Mouse (Mus musculus) E14TG2a.4 (cell line): Measurements from ENCODE around the gene Tnfrsf14.

ENCODE experiments used
- H3K27me3 ChIP-seq: 2 replicates; pipeline ENCODE4 v1.6.1; 2014; ENCODE audit warnings: low read length, control low read depth; ENCODE audit not compliant: insufficient read depth
- H3K36me3 ChIP-seq: 2 replicates; pipeline ENCODE4 v1.6.1; 2014; ENCODE audit warnings: low read length, control low read depth; ENCODE audit not compliant: insufficient read depth
- H3K4me1 ChIP-seq: replicated peaks from 2 replicates; pipeline ENCODE4 v1.6.1; 2014; ENCODE audit warnings: low read depth, low read length, control low read depth
- H3K4me3 ChIP-seq: replicated peaks from 2 replicates; pipeline ENCODE4 v1.5.1; 2014; ENCODE audit warnings: mild to moderate bottlenecking, low read length
- H3K9me3 ChIP-seq: 2 replicates; pipeline ENCODE4 v1.6.1; 2014; ENCODE audit warnings: low read length, control low read depth
- CTCF ChIP-seq: conservative IDR thresholded peaks from 2 replicates; pipeline ENCODE4 v1.5.1; 2014; ENCODE audit warnings: low read length
- NANOG ChIP-seq: IDR thresholded peaks from 2 replicates; pipeline ENCODE4 v1.6.1; 2014; ENCODE audit warnings: borderline replicate concordance, low read length, mixed read lengths
- POU5F1 ChIP-seq: IDR thresholded peaks from 2 replicates; pipeline ENCODE4 v1.6.1; 2014; ENCODE audit warnings: low read length, borderline replicate concordance

Tnfrsf14 gene

GRCm38 (mm10) chr4:154963190-154963836 lies 35.0 kb upstream of the Tnfrsf14 start:
- H3K4me3 ChIP-seq, result peak overlapping the region; percentile 91
- H3K9me3 ChIP-seq, result no peaks in the 10 kb centered on the region
- peaks cover 54% of the 10 kb centered on the region for H3K27me3 ChIP-seq
- H3K36me3 ChIP-seq, result peaks cover 22% of the 10 kb centered on the region
- H3K4me1 ChIP-seq, result peaks cover 65% of the 10 kb centered on the region
- no peak for TF ChIP-seq NANOG
- no peak for TF ChIP-seq POU5F1
- no peak for TF ChIP-seq CTCF

- TF ChIP-seq CTCF (no peak), NANOG (no peak), POU5F1 (no peak)
- H3K4me1 ChIP-seq, result peaks cover 72% of the 10 kb centered on the region
- peaks cover 17% of the 10 kb centered on the region for H3K36me3 ChIP-seq
- no peaks in the 10 kb centered on the region for H3K9me3 ChIP-seq
- peaks cover 60% of the 10 kb centered on the region for H3K27me3 ChIP-seq
- no peak overlapping the region for H3K4me3 ChIP-seq
These were observed 34.3 kb upstream of the Tnfrsf14 start for GRCm38 (mm10) chr4:154962683-154963082.

GRCm38 (mm10) chr4:154961911-154962310 lies 33.5 kb upstream of the Tnfrsf14 start:
- Histone ChIP-seq H3K9me3 (no peaks in the 10 kb centered on the region), H3K27me3 (peaks cover 68% of the 10 kb centered on the region), H3K4me3 (peak overlapping the region; percentile 83), H3K36me3 (peaks cover 11% of the 10 kb centered on the region), H3K4me1 (peaks cover 76% of the 10 kb centered on the region)
- TF ChIP-seq NANOG (no peak), POU5F1 (no peak), CTCF (no peak)

DNA sequence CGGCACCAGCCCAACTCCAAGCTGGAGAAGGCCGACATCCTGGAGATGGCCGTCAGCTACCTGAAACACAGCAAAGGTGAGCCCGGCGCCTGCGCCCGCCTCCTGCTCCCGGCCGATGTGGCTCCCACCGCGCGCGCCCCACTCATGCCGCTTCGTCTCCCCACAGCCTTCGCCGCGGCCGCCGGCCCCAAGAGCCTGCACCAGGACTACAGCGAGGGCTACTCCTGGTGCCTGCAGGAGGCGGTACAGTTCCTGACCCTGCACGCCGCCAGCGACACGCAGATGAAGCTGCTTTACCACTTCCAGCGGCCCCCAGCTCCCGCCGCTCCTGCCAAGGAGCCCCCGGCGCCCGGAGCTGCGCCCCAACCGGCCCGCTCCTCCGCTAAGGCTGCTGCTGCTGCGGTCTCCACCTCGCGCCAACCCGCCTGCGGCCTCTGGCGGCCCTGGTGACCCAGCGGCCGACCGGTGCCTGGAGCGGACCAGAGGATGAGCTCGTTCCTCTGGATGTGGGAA lies 32.9 kb upstream of the Tnfrsf14 start:
- H3K4me3 ChIP-seq, result peak overlapping the region; percentile 83
- H3K4me1 ChIP-seq, result peaks cover 75% of the 10 kb centered on the region
- peaks cover 72% of the 10 kb centered on the region for H3K27me3 ChIP-seq
- TF ChIP-seq POU5F1 (no peak), NANOG (no peak), CTCF (no peak)
- peaks cover 5% of the 10 kb centered on the region for H3K36me3 ChIP-seq
- no peaks in the 10 kb centered on the region for H3K9me3 ChIP-seq

GRCm38 (mm10) chr4:154960690-154961225 lies 32.4 kb upstream of the Tnfrsf14 start, which contains the start of gene Hes5:
TSS of gene Hes5 (plus strand) at chr4:154960923.
- H3K27me3 ChIP-seq, result peaks cover 76% of the 10 kb centered on the region
- H3K4me3 ChIP-seq, result peak within 1 kb of the TSS; percentile 83
- no peaks in the 10 kb centered on the region for H3K9me3 ChIP-seq
- H3K36me3 ChIP-seq, result no peaks in the 10 kb centered on the region
- peaks cover 72% of the 10 kb centered on the region for H3K4me1 ChIP-seq
- TF ChIP-seq CTCF, result no peak
- no peak for TF ChIP-seq POU5F1
- TF ChIP-seq NANOG, result no peak

GRCm38 (mm10) chr4:154960021-154960689 lies 31.8 kb upstream of the Tnfrsf14 start:
- Histone ChIP-seq H3K36me3 (no peaks in the 10 kb centered on the region), H3K27me3 (peaks cover 82% of the 10 kb centered on the region), H3K4me3 (peak overlapping the region; percentile 83), H3K4me1 (peaks cover 67% of the 10 kb centered on the region), H3K9me3 (no peaks in the 10 kb centered on the region)
- no peak for TF ChIP-seq NANOG
- TF ChIP-seq POU5F1, result no peak
- TF ChIP-seq CTCF, result no peak

DNA sequence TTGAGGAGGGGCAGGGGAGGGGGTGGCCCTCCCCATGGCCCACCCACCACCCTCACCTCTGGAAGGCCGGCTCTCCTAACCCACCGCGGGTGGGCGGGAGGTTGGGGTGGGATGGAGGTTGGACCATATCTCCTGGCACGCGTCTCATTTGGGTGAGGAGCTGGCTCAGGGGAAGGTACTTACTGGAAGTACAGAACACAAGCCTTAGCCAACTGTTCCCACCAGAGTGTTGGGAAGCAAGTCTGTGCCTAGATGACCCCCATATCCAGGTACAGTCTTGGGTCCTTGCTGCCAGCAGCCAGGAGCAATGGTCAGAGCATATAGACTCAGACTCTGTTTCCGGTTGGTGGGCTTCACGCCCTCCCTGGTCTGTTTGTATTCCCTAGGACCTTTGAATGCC lies 30.3 kb upstream of the Tnfrsf14 start:
- Histone ChIP-seq H3K4me3 (no peak overlapping the region), H3K27me3 (peaks cover 96% of the 10 kb centered on the region), H3K36me3 (no peaks in the 10 kb centered on the region), H3K4me1 (peaks cover 73% of the 10 kb centered on the region), H3K9me3 (no peaks in the 10 kb centered on the region)
- TF ChIP-seq NANOG, result no peak
- no peak for TF ChIP-seq POU5F1
- TF ChIP-seq CTCF, result no peak

GRCm38 (mm10) chr4:154958171-154958570 lies 29.8 kb upstream of the Tnfrsf14 start:
- Histone ChIP-seq H3K9me3 (no peaks in the 10 kb centered on the region), H3K4me1 (peaks cover 73% of the 10 kb centered on the region), H3K27me3 (peaks cover 96% of the 10 kb centered on the region), H3K36me3 (no peaks in the 10 kb centered on the region), H3K4me3 (peak overlapping the region; percentile 45)
- TF ChIP-seq NANOG (no peak), CTCF (no peak), POU5F1 (no peak)
